Mouse (Mus musculus): ENCODE measurements at regions not wholly inside any gene's neighbourhood (a gene's known extent, or its start where the extent isn't known, plus 50 kb on each side); places are given as distances from the start of the nearest gene placed in this dataset.

GRCm38 (mm10) chr6:36004701-36005100 lies 383.2 kb upstream of the Chrm2 start:
- H3K27me3 ChIP-seq (ENCODE audit: control insufficient read depth, insufficient read depth, low read length), result no peaks in the 10 kb centered on the region
- H3K36me3 ChIP-seq (ENCODE audit: control insufficient read depth, insufficient read depth, low read length), result no peaks in the 10 kb centered on the region
- no peak overlapping the region for H3K4me2 ChIP-seq (ENCODE audit: low read depth, severe bottlenecking)
- H3K27ac ChIP-seq (replicated peaks; ENCODE audit: low read depth, low read length), result no peak overlapping the region
- H3K4me1 ChIP-seq (ENCODE audit: control insufficient read depth, insufficient read depth, low read length), result no peaks in the 10 kb centered on the region
- 53% methylated on average over 1 of the region's 1 CpGs for WGBS
- no peaks in the 10 kb centered on the region for H3K9me3 ChIP-seq (ENCODE audit: control insufficient read depth, low read length)
- peak; percentile 25 for DNase-seq (ENCODE audit: low spot score)
- no peak for ATAC-seq (ENCODE audit: insufficient number of reproducible peaks, low FRiP score, low TSS enrichment, low read depth)
- no peak overlapping the region for H3K9ac ChIP-seq (ENCODE audit: low read length)
- no peak overlapping the region for H3K4me3 ChIP-seq (ENCODE audit: low read depth, low read length)

GRCm38 (mm10) chr6:36002090-36002489 lies 385.8 kb upstream of the Chrm2 start:
- ATAC-seq (ENCODE audit: insufficient number of reproducible peaks, low FRiP score, low TSS enrichment, low read depth) (no peak), DNase-seq (ENCODE audit: low spot score) (no peak)
- Histone ChIP-seq H3K36me3 (ENCODE audit: control insufficient read depth, insufficient read depth, low read length) (no peaks in the 10 kb centered on the region), H3K4me1 (ENCODE audit: control insufficient read depth, insufficient read depth, low read length) (no peaks in the 10 kb centered on the region), H3K4me3 (ENCODE audit: low read depth, low read length) (no peak overlapping the region), H3K9me3 (ENCODE audit: control insufficient read depth, low read length) (no peaks in the 10 kb centered on the region), H3K27me3 (ENCODE audit: control insufficient read depth, insufficient read depth, low read length) (no peaks in the 10 kb centered on the region), H3K9ac (ENCODE audit: low read length) (no peak overlapping the region), H3K4me2 (ENCODE audit: low read depth, severe bottlenecking) (no peak overlapping the region), H3K27ac (replicated peaks; ENCODE audit: low read depth, low read length) (no peak overlapping the region)
- WGBS, result 85% methylated on average over 3 of the region's 3 CpGs

GRCm38 (mm10) chr6:35988891-35989290 lies 399.0 kb upstream of the Chrm2 start:
- Histone ChIP-seq H3K4me3 (ENCODE audit: low read depth, low read length) (no peak overlapping the region), H3K27me3 (ENCODE audit: control insufficient read depth, insufficient read depth, low read length) (no peaks in the 10 kb centered on the region), H3K9me3 (ENCODE audit: control insufficient read depth, low read length) (no peaks in the 10 kb centered on the region), H3K36me3 (ENCODE audit: control insufficient read depth, insufficient read depth, low read length) (no peaks in the 10 kb centered on the region), H3K27ac (replicated peaks; ENCODE audit: low read depth, low read length) (no peak overlapping the region), H3K9ac (ENCODE audit: low read length) (no peak overlapping the region), H3K4me1 (ENCODE audit: control insufficient read depth, insufficient read depth, low read length) (no peaks in the 10 kb centered on the region), H3K4me2 (ENCODE audit: low read depth, severe bottlenecking) (no peak overlapping the region)
- ATAC-seq (ENCODE audit: insufficient number of reproducible peaks, low FRiP score, low TSS enrichment, low read depth) (no peak), DNase-seq (ENCODE audit: low spot score) (no peak)
- 81% methylated on average over 3 of the region's 3 CpGs for WGBS

GRCm38 (mm10) chr6:35940071-35940470 lies 400.4 kb upstream of the Mtpn start:
- Histone ChIP-seq H3K27me3 (ENCODE audit: control insufficient read depth, insufficient read depth, low read length) (no peaks in the 10 kb centered on the region), H3K4me2 (ENCODE audit: low read depth, severe bottlenecking) (no peak overlapping the region), H3K4me1 (ENCODE audit: control insufficient read depth, insufficient read depth, low read length) (no peaks in the 10 kb centered on the region), H3K9me3 (ENCODE audit: control insufficient read depth, low read length) (no peaks in the 10 kb centered on the region), H3K36me3 (ENCODE audit: control insufficient read depth, insufficient read depth, low read length) (no peaks in the 10 kb centered on the region), H3K9ac (ENCODE audit: low read length) (no peak overlapping the region), H3K27ac (replicated peaks; ENCODE audit: low read depth, low read length) (no peak overlapping the region), H3K4me3 (ENCODE audit: low read depth, low read length) (no peak overlapping the region)
- WGBS, result 85% methylated on average over 1 of the region's 1 CpGs
- ATAC-seq (ENCODE audit: insufficient number of reproducible peaks, low FRiP score, low TSS enrichment, low read depth) (no peak), DNase-seq (ENCODE audit: low spot score) (no peak)

- Histone ChIP-seq H3K9ac (ENCODE audit: low read length) (no peak overlapping the region), H3K4me1 (ENCODE audit: control insufficient read depth, insufficient read depth, low read length) (no peaks in the 10 kb centered on the region), H3K36me3 (ENCODE audit: control insufficient read depth, insufficient read depth, low read length) (no peaks in the 10 kb centered on the region), H3K4me3 (ENCODE audit: low read depth, low read length) (no peak overlapping the region), H3K9me3 (ENCODE audit: control insufficient read depth, low read length) (no peaks in the 10 kb centered on the region), H3K27ac (replicated peaks; ENCODE audit: low read depth, low read length) (no peak overlapping the region), H3K27me3 (ENCODE audit: control insufficient read depth, insufficient read depth, low read length) (no peaks in the 10 kb centered on the region), H3K4me2 (ENCODE audit: low read depth, severe bottlenecking) (no peak overlapping the region)
- ATAC-seq (ENCODE audit: insufficient number of reproducible peaks, low FRiP score, low TSS enrichment, low read depth), result no peak
- no peak for DNase-seq (ENCODE audit: low spot score)
Observed at GRCm38 (mm10) chr6:35924189-35924588, 384.5 kb upstream of the Mtpn start.

GRCm38 (mm10) chr6:35897990-35898389 lies 358.3 kb upstream of the Mtpn start:
- Histone ChIP-seq H3K9me3 (ENCODE audit: control insufficient read depth, low read length) (no peaks in the 10 kb centered on the region), H3K4me1 (ENCODE audit: control insufficient read depth, insufficient read depth, low read length) (no peaks in the 10 kb centered on the region), H3K27ac (replicated peaks; ENCODE audit: low read depth, low read length) (no peak overlapping the region), H3K36me3 (ENCODE audit: control insufficient read depth, insufficient read depth, low read length) (no peaks in the 10 kb centered on the region), H3K27me3 (ENCODE audit: control insufficient read depth, insufficient read depth, low read length) (no peaks in the 10 kb centered on the region), H3K4me3 (ENCODE audit: low read depth, low read length) (no peak overlapping the region), H3K9ac (ENCODE audit: low read length) (no peak overlapping the region), H3K4me2 (ENCODE audit: low read depth, severe bottlenecking) (no peak overlapping the region)
- ATAC-seq (ENCODE audit: insufficient number of reproducible peaks, low FRiP score, low TSS enrichment, low read depth), result no peak
- DNase-seq (ENCODE audit: low spot score), result no peak
- 68% methylated on average over 2 of the region's 2 CpGs for WGBS

GRCm38 (mm10) chr6:35895692-35896091 lies 356.0 kb upstream of the Mtpn start:
- Histone ChIP-seq H3K4me3 (ENCODE audit: low read depth, low read length) (no peak overlapping the region), H3K9me3 (ENCODE audit: control insufficient read depth, low read length) (no peaks in the 10 kb centered on the region), H3K36me3 (ENCODE audit: control insufficient read depth, insufficient read depth, low read length) (no peaks in the 10 kb centered on the region), H3K4me2 (ENCODE audit: low read depth, severe bottlenecking) (no peak overlapping the region), H3K9ac (ENCODE audit: low read length) (no peak overlapping the region), H3K27me3 (ENCODE audit: control insufficient read depth, insufficient read depth, low read length) (no peaks in the 10 kb centered on the region), H3K4me1 (ENCODE audit: control insufficient read depth, insufficient read depth, low read length) (no peaks in the 10 kb centered on the region), H3K27ac (replicated peaks; ENCODE audit: low read depth, low read length) (no peak overlapping the region)
- DNase-seq (ENCODE audit: low spot score) (no peak), ATAC-seq (ENCODE audit: insufficient number of reproducible peaks, low FRiP score, low TSS enrichment, low read depth) (no peak)
- WGBS, result 93% methylated on average over 2 of the region's 2 CpGs

- no peaks in the 10 kb centered on the region for H3K9me3 ChIP-seq (ENCODE audit: control insufficient read depth, low read length)
- H3K27me3 ChIP-seq (ENCODE audit: control insufficient read depth, insufficient read depth, low read length), result no peaks in the 10 kb centered on the region
- WGBS, result 89% methylated on average over 6 of the region's 6 CpGs
- no peaks in the 10 kb centered on the region for H3K36me3 ChIP-seq (ENCODE audit: control insufficient read depth, insufficient read depth, low read length)
- ATAC-seq (ENCODE audit: insufficient number of reproducible peaks, low FRiP score, low TSS enrichment, low read depth) (no peak), DNase-seq (ENCODE audit: low spot score) (no peak)
- no peak overlapping the region for H3K4me3 ChIP-seq (ENCODE audit: low read depth, low read length)
- no peaks in the 10 kb centered on the region for H3K4me1 ChIP-seq (ENCODE audit: control insufficient read depth, insufficient read depth, low read length)
- H3K4me2 ChIP-seq (ENCODE audit: low read depth, severe bottlenecking), result no peak overlapping the region
- no peak overlapping the region for H3K27ac ChIP-seq (replicated peaks; ENCODE audit: low read depth, low read length)
- no peak overlapping the region for H3K9ac ChIP-seq (ENCODE audit: low read length)
Observed at GRCm38 (mm10) chr6:35874671-35875070, 335.0 kb upstream of the Mtpn start.

GRCm38 (mm10) chr6:35871388-35871787 lies 331.7 kb upstream of the Mtpn start:
- no peak overlapping the region for H3K9ac ChIP-seq (ENCODE audit: low read length)
- no peak for ATAC-seq (ENCODE audit: insufficient number of reproducible peaks, low FRiP score, low TSS enrichment, low read depth)
- 68% methylated on average over 7 of the region's 7 CpGs for WGBS

More at GRCm38 (mm10) chr6:35871388-35871787, 331.7 kb upstream of the Mtpn start:
- no peak for DNase-seq (ENCODE audit: low spot score)
- no peaks in the 10 kb centered on the region for H3K36me3 ChIP-seq (ENCODE audit: control insufficient read depth, insufficient read depth, low read length)
- no peaks in the 10 kb centered on the region for H3K27me3 ChIP-seq (ENCODE audit: control insufficient read depth, insufficient read depth, low read length)
- H3K27ac ChIP-seq (replicated peaks; ENCODE audit: low read depth, low read length), result no peak overlapping the region
- H3K4me3 ChIP-seq (ENCODE audit: low read depth, low read length), result no peak overlapping the region
- no peak overlapping the region for H3K4me2 ChIP-seq (ENCODE audit: low read depth, severe bottlenecking)
- H3K9me3 ChIP-seq (ENCODE audit: control insufficient read depth, low read length), result no peaks in the 10 kb centered on the region
- H3K4me1 ChIP-seq (ENCODE audit: control insufficient read depth, insufficient read depth, low read length), result no peaks in the 10 kb centered on the region
